Mouse (Mus musculus): ENCODE measurements around the gene Tecpr2. TPM values are rescaled to one million over a fixed set of nuclear protein-coding genes. Genes with fewer than 3 reads are reported as not detected.
A peak's percentile ranks its signal among the peaks of the same experiment; 100 is the strongest.

The Tecpr2 gene
- polyA plus RNA-seq, 1 experiment from 2014 or later = 1.7 TPM

- H3K27ac ChIP-seq = peak overlapping the region; percentile 71
- no peak overlapping the region for H3K4me3 ChIP-seq (replicated peaks)
- DNase-seq = no peak
- ATAC-seq (ENCODE audit: low read depth) = peak; percentile 73
- peaks cover 52% of the 10 kb centered on the region for H3K36me3 ChIP-seq
- H3K9ac ChIP-seq = peak overlapping the region; percentile 62
- no peak overlapping the region for H3K4me2 ChIP-seq
- 47% methylated on average over 2 of the region's 2 CpGs for WGBS (ENCODE audit: insufficient replicate concordance)
- peaks cover 52% of the 10 kb centered on the region for H3K4me1 ChIP-seq (replicated peaks)
- no peaks in the 10 kb centered on the region for H3K27me3 ChIP-seq
- no peaks in the 10 kb centered on the region for H3K9me3 ChIP-seq (replicated peaks)
Measured at GRCm38 (mm10) chr12:110967146-110967545, 78.1 kb downstream of the Tecpr2 start.

- H3K4me2 ChIP-seq = no peak overlapping the region
- peak overlapping the region; percentile 100 for H3K27ac ChIP-seq
- H3K4me1 ChIP-seq (replicated peaks) = peaks cover 81% of the 10 kb centered on the region
- peaks cover 71% of the 10 kb centered on the region for H3K36me3 ChIP-seq
- no peaks in the 10 kb centered on the region for H3K9me3 ChIP-seq (replicated peaks)
- H3K9ac ChIP-seq = no peak overlapping the region
- no peaks in the 10 kb centered on the region for H3K27me3 ChIP-seq
- H3K4me3 ChIP-seq (replicated peaks) = no peak overlapping the region
- DNase-seq (no peak), ATAC-seq (ENCODE audit: low read depth) (no peak)
- WGBS (ENCODE audit: insufficient replicate concordance) = 95% methylated on average over 5 of the region's 5 CpGs
Measured at GRCm38 (mm10) chr12:110970408-110970807, 81.3 kb downstream of the Tecpr2 start.

- Histone ChIP-seq H3K27ac (peak overlapping the region; percentile 100), H3K27me3 (no peaks in the 10 kb centered on the region), H3K36me3 (peaks cover 84% of the 10 kb centered on the region), H3K4me1 (replicated peaks) (peaks cover 81% of the 10 kb centered on the region), H3K9me3 (replicated peaks) (peaks cover under 1% of the 10 kb centered on the region; the same call in 1 of the 2 replicates), H3K9ac (peak overlapping the region; percentile 59), H3K4me2 (peak overlapping the region; percentile 53), H3K4me3 (replicated peaks) (0 out of 2 replicates have a peak overlapping the region, but pooled peaks have one; percentile 7)
- peak; percentile 32 for ATAC-seq (ENCODE audit: low read depth)
- 29% methylated on average over 5 of the region's 5 CpGs for WGBS (ENCODE audit: insufficient replicate concordance)
- DNase-seq = no peak
Measured at GRCm38 (mm10) chr12:110971972-110972371, 82.9 kb downstream of the Tecpr2 start.

- peak overlapping the region; percentile 86 for H3K4me2 ChIP-seq
- 58% methylated on average over 4 of the region's 4 CpGs for WGBS (ENCODE audit: insufficient replicate concordance)
- H3K36me3 ChIP-seq = peaks cover 82% of the 10 kb centered on the region
- peak overlapping the region; percentile 78 for H3K9ac ChIP-seq
- peaks cover 5% of the 10 kb centered on the region; the same call in 1 of the 2 replicates for H3K9me3 ChIP-seq (replicated peaks)
- H3K27me3 ChIP-seq = no peaks in the 10 kb centered on the region
- H3K4me3 ChIP-seq (replicated peaks) = peak overlapping the region; percentile 44
- DNase-seq (no peak), ATAC-seq (ENCODE audit: low read depth) (peak; percentile 13)
- peak overlapping the region; percentile 100 for H3K27ac ChIP-seq
- peaks cover 80% of the 10 kb centered on the region for H3K4me1 ChIP-seq (replicated peaks)
Measured at GRCm38 (mm10) chr12:110973829-110974228, 84.8 kb downstream of the Tecpr2 start.

- 19% methylated on average over 7 of the region's 7 CpGs for WGBS (ENCODE audit: insufficient replicate concordance)
- Histone ChIP-seq H3K9me3 (replicated peaks) (peaks cover 5% of the 10 kb centered on the region; the same call in 1 of the 2 replicates), H3K36me3 (peaks cover 78% of the 10 kb centered on the region), H3K27me3 (no peaks in the 10 kb centered on the region), H3K4me3 (replicated peaks) (peak overlapping the region; percentile 90), H3K27ac (peak overlapping the region; percentile 100), H3K9ac (peak overlapping the region; percentile 98), H3K4me2 (peak overlapping the region; percentile 86), H3K4me1 (replicated peaks) (peaks cover 81% of the 10 kb centered on the region)
- ATAC-seq (ENCODE audit: low read depth) (peak; percentile 84), DNase-seq (peak; percentile 91)
Measured at GRCm38 (mm10) chr12:110974295-110974694, 85.2 kb downstream of the Tecpr2 start.

GRCm38 (mm10) chr12:110974726-110975125 is 85.7 kb downstream of the Tecpr2 start:
- DNase-seq = no peak
- Histone ChIP-seq H3K4me3 (replicated peaks) (peak overlapping the region; percentile 90), H3K9ac (peak overlapping the region; percentile 98), H3K9me3 (replicated peaks) (peaks cover 5% of the 10 kb centered on the region; the same call in 1 of the 2 replicates), H3K4me2 (peak overlapping the region; percentile 86), H3K4me1 (replicated peaks) (peaks cover 86% of the 10 kb centered on the region), H3K36me3 (peaks cover 74% of the 10 kb centered on the region), H3K27ac (peak overlapping the region; percentile 100), H3K27me3 (no peaks in the 10 kb centered on the region)
- ATAC-seq (ENCODE audit: low read depth) = no peak
- WGBS (ENCODE audit: insufficient replicate concordance) = 28% methylated on average over 6 of the region's 6 CpGs

GRCm38 (mm10) chr12:110975385-110975784 is 86.3 kb downstream of the Tecpr2 start:
- Histone ChIP-seq H3K4me3 (replicated peaks) (peak overlapping the region; percentile 90), H3K27me3 (no peaks in the 10 kb centered on the region), H3K4me2 (peak overlapping the region; percentile 86), H3K4me1 (replicated peaks) (peaks cover 87% of the 10 kb centered on the region), H3K36me3 (peaks cover 67% of the 10 kb centered on the region), H3K27ac (peak overlapping the region; percentile 100), H3K9ac (peak overlapping the region; percentile 98), H3K9me3 (replicated peaks) (peaks cover 5% of the 10 kb centered on the region; the same call in 1 of the 2 replicates)
- no peak for ATAC-seq (ENCODE audit: low read depth)
- DNase-seq = no peak
- WGBS (ENCODE audit: insufficient replicate concordance) = 76% methylated on average over 5 of the region's 5 CpGs

GRCm38 (mm10) chr12:110975838-110976468 is 86.9 kb downstream of the Tecpr2 start:
- no peak for ATAC-seq (ENCODE audit: low read depth)
- H3K4me1 ChIP-seq (replicated peaks) = peaks cover 82% of the 10 kb centered on the region
- H3K27ac ChIP-seq = peak overlapping the region; percentile 100
- DNase-seq = no peak
- H3K9me3 ChIP-seq (replicated peaks) = peaks cover 5% of the 10 kb centered on the region; the same call in 1 of the 2 replicates
- peaks cover 61% of the 10 kb centered on the region for H3K36me3 ChIP-seq
- peak overlapping the region; percentile 86 for H3K4me2 ChIP-seq
- WGBS (ENCODE audit: insufficient replicate concordance) = 76% methylated on average over 4 of the region's 4 CpGs
- H3K27me3 ChIP-seq = peaks cover 2% of the 10 kb centered on the region; the same call in 1 of the 2 replicates
- peak overlapping the region; percentile 98 for H3K9ac ChIP-seq
- peak overlapping the region; percentile 90 for H3K4me3 ChIP-seq (replicated peaks)

GRCm38 (mm10) chr12:110976589-110977344 is 87.7 kb downstream of the Tecpr2 start:
- no peak for ATAC-seq (ENCODE audit: low read depth)
- H3K27me3 ChIP-seq = peaks cover 9% of the 10 kb centered on the region; the same call in 1 of the 2 replicates
- H3K4me1 ChIP-seq (replicated peaks) = peaks cover 74% of the 10 kb centered on the region
- 92% methylated on average over 60 of the region's 60 CpGs for WGBS (ENCODE audit: insufficient replicate concordance)
- H3K4me3 ChIP-seq (replicated peaks) = peak overlapping the region; percentile 90
- H3K9ac ChIP-seq = peak overlapping the region; percentile 98
- peak overlapping the region; percentile 86 for H3K4me2 ChIP-seq
- DNase-seq = no peak
- peaks cover 55% of the 10 kb centered on the region for H3K36me3 ChIP-seq
- peak overlapping the region; percentile 100 for H3K27ac ChIP-seq
- H3K9me3 ChIP-seq (replicated peaks) = peaks cover 5% of the 10 kb centered on the region; the same call in 1 of the 2 replicates

GRCm38 (mm10) chr12:110977345-110977733 is 88.3 kb downstream of the Tecpr2 start:
- peak overlapping the region; percentile 86 for H3K4me2 ChIP-seq
- H3K27ac ChIP-seq = peak overlapping the region; percentile 100
- peaks cover 5% of the 10 kb centered on the region; the same call in 1 of the 2 replicates for H3K9me3 ChIP-seq (replicated peaks)
- ATAC-seq (ENCODE audit: low read depth) (no peak), DNase-seq (no peak)
- H3K27me3 ChIP-seq = peaks cover 9% of the 10 kb centered on the region; the same call in 1 of the 2 replicates
- peak overlapping the region; percentile 90 for H3K4me3 ChIP-seq (replicated peaks)
- H3K36me3 ChIP-seq = peaks cover 51% of the 10 kb centered on the region
- WGBS (ENCODE audit: insufficient replicate concordance) = 89% methylated on average over 18 of the region's 18 CpGs
- peaks cover 69% of the 10 kb centered on the region for H3K4me1 ChIP-seq (replicated peaks)
- peak overlapping the region; percentile 98 for H3K9ac ChIP-seq
